Mouse (Mus musculus) ES-E14 (cell line): Measurements from ENCODE around the gene Sfrp2.

Source experiments
- CHD2 ChIP-seq: IDR thresholded peaks from 2 replicates; pipeline ENCODE4 v1.6.1; 2014; ENCODE audit warnings: mild to moderate bottlenecking, low read depth, low read length, inconsistent platforms
- HCFC1 ChIP-seq: IDR thresholded peaks from 2 replicates; pipeline ENCODE4 v1.6.1; 2012; ENCODE audit warnings: low read length, inconsistent platforms, borderline replicate concordance; ENCODE audit not compliant: insufficient read depth
- ZC3H11A ChIP-seq: IDR thresholded peaks from 2 replicates; pipeline ENCODE4 v1.6.1; 2012; ENCODE audit warnings: low read depth, mild to moderate bottlenecking, inconsistent platforms, low read length, borderline replicate concordance

- no peak for TF ChIP-seq CHD2
- TF ChIP-seq ZC3H11A, result no peak
- TF ChIP-seq HCFC1, result no peak
Measured at GRCm38 (mm10) chr3:83728675-83729390, 37.3 kb upstream of the Sfrp2 start.
